Mouse (Mus musculus) intestine, embryonic 15.5 days (tissue): ENCODE data around the gene Hdac9. TPM values are rescaled to one million over a fixed set of nuclear protein-coding genes. Genes with fewer than 3 reads are reported as not detected.

Source experiments
- ATAC-seq: fragments of 200-750 bp; cut with Nextera tagmentation; 2 replicates; pipeline ENCODE4 v1.8.0; 2017; ENCODE audit warnings: moderate TSS enrichment, moderate library complexity
- H3K27ac ChIP-seq: fragments of 300-500 bp; sonication (generic); 2 replicates; pipeline ENCODE4 v1.5.1; 2015; ENCODE audit warnings: mild to moderate bottlenecking, inconsistent platforms
- H3K27me3 ChIP-seq: fragments of 300-500 bp; sonication (generic); replicated peaks from 2 replicates; pipeline ENCODE4 v1.6.1; 2015; ENCODE audit warnings: inconsistent platforms
- H3K36me3 ChIP-seq: fragments of 300-500 bp; sonication (generic); 2 replicates; pipeline ENCODE4 v1.6.1; 2015; ENCODE audit warnings: inconsistent platforms
- H3K4me1 ChIP-seq: fragments of 300-500 bp; sonication (generic); replicated peaks from 2 replicates; pipeline ENCODE4 v1.6.1; 2015; ENCODE audit warnings: inconsistent platforms
- H3K4me2 ChIP-seq: fragments of 300-500 bp; sonication (generic); replicated peaks from 2 replicates; pipeline ENCODE4 v1.6.1; 2015; ENCODE audit warnings: mild to moderate bottlenecking, inconsistent platforms
- H3K4me3 ChIP-seq: fragments of 300-500 bp; sonication (generic); replicated peaks from 2 replicates; pipeline ENCODE4 v1.5.1; 2015; ENCODE audit warnings: inconsistent platforms
- H3K9ac ChIP-seq: fragments of 300-500 bp; sonication (generic); 2 replicates; pipeline ENCODE4 v1.6.1; 2015; ENCODE audit warnings: inconsistent platforms
- H3K9me3 ChIP-seq: fragments of 300-500 bp; sonication (generic); 2 replicates; pipeline ENCODE4 v1.6.1; 2016; ENCODE audit warnings: inconsistent platforms
- WGBS: fragments of 180-500 bp; shearing (Covaris S2); methylation state at CpG from one replicate; pipeline ENCODE4 v1.1.7; 2015; 5-methylcytosine and 5-hydroxymethylcytosine counted together
- polyA plus RNA-seq: library from polyadenylated mRNA; unstranded; fragments of >200 nt; fragmentation: Nextera tagmentation; extraction: Ambion mirVana; gene quantifications from 2 replicates; pipeline ENCODE4 v1.2.1, GENCODE M21; 2015

Hdac9 gene
- polyA plus RNA-seq, 1 experiment from 2014 or later = 4.2 TPM

GRCm38 (mm10) chr12:34559001-34559400, 357.9 kb downstream of the Hdac9 start:
- no peak for ATAC-seq
- 44% methylated on average over 5 of the region's 5 CpGs for WGBS

GRCm38 (mm10) chr12:34554803-34555202, 362.1 kb downstream of the Hdac9 start:
- peak; percentile 51; the same call in 1 of the 2 replicates for ATAC-seq
- Histone ChIP-seq H3K27ac (no peak overlapping the region), H3K4me2 (no peak overlapping the region), H3K4me1 (no peaks in the 10 kb centered on the region), H3K9me3 (no peaks in the 10 kb centered on the region), H3K9ac (no peak overlapping the region), H3K36me3 (no peaks in the 10 kb centered on the region), H3K4me3 (no peak overlapping the region), H3K27me3 (no peaks in the 10 kb centered on the region)

More at GRCm38 (mm10) chr12:34559001-34559400, 357.9 kb downstream of the Hdac9 start:
- Histone ChIP-seq H3K27me3 (no peaks in the 10 kb centered on the region), H3K4me2 (no peak overlapping the region), H3K4me1 (no peaks in the 10 kb centered on the region), H3K9me3 (no peaks in the 10 kb centered on the region), H3K27ac (no peak overlapping the region), H3K36me3 (no peaks in the 10 kb centered on the region), H3K9ac (no peak overlapping the region), H3K4me3 (no peak overlapping the region)

GRCm38 (mm10) chr12:34550268-34550667, 366.6 kb downstream of the Hdac9 start:
- WGBS = 63% methylated on average over 9 of the region's 9 CpGs
- no peak overlapping the region for H3K4me2 ChIP-seq
- H3K4me3 ChIP-seq = no peak overlapping the region
- H3K4me1 ChIP-seq = no peaks in the 10 kb centered on the region
- H3K27ac ChIP-seq = no peak overlapping the region
- no peak overlapping the region for H3K9ac ChIP-seq
- H3K27me3 ChIP-seq = no peaks in the 10 kb centered on the region
- H3K9me3 ChIP-seq = no peaks in the 10 kb centered on the region
- ATAC-seq = no peak
- no peaks in the 10 kb centered on the region for H3K36me3 ChIP-seq

DNA sequence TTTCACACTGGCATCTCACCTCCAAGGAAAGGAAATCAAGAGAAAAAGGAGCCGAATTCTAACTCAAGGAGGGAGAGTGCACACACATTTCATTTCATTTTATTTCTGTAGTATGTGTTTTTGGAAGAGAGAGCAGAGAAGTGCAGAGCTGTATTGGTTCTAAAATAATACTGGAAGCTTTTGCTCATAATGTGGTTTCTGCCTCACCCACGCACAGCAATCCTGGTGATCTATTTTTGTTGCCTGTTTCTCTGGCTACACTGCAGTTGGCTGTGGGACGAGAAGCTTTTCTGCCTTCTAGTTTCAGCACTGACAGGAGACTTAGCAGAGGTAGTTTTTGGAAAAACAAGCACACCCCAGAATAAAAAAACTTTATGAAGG, 387.7 kb downstream of the Hdac9 start:
- no peak overlapping the region for H3K4me3 ChIP-seq
- H3K36me3 ChIP-seq = no peaks in the 10 kb centered on the region
- H3K4me1 ChIP-seq = no peaks in the 10 kb centered on the region; the same call in 1 of the 2 replicates
- ATAC-seq = no peak
- 0 out of 2 replicates have a peak overlapping the region, but pooled peaks have one; percentile 1 for H3K27ac ChIP-seq
- 33% methylated on average over 3 of the region's 3 CpGs for WGBS
- no peaks in the 10 kb centered on the region for H3K27me3 ChIP-seq
- H3K4me2 ChIP-seq = no peak overlapping the region
- no peak overlapping the region for H3K9ac ChIP-seq
- no peaks in the 10 kb centered on the region for H3K9me3 ChIP-seq

DNA sequence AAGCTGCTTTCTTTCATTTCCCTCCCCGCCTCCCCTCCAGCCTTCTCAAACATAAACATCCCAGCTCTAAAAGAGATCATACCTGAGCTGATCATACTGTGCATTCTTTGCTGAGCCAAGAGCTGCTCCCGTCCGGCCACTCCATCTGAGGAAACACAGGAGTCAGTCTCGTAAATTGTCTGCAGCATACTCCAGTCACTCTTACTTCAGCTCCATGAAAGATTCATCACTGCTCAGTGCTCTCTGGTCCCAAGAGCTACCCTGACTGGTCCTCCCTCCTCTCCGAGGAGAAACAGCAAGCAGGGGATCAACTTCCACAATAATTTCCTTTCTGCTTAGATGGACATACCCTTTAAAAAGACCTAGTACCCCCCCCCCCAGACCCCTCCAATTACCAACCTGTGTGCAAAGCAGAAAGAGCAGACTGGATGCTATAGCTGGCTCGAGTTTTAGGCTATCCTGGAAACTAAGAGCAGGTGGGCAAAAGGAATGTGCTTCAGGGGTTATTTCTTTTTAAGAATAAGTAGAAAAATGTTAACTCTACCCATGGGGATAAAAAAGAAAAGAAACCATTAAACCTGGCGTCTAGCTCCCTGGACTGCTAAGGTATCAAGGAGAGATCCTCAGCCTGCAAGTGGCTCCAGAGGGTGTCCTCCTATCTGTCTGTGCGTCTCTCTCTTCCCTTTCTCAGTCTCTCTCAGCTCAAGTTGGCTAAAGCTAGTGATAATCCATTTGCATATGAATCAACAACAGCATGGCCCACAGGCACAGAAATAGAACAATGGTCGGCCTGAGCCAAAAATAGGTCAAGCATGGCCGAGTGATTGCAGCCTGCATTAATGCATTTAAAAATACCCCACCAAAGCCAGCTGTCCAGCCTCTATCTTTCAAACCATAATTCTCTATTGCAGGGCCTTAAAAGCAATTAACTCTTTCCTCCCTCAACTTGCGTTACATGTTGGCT, 388.4 kb downstream of the Hdac9 start:
- Histone ChIP-seq H3K36me3 (no peaks in the 10 kb centered on the region), H3K27me3 (no peaks in the 10 kb centered on the region), H3K4me3 (0 out of 2 replicates have a peak overlapping the region, but pooled peaks have one; percentile 9), H3K9ac (no peak overlapping the region), H3K4me1 (no peaks in the 10 kb centered on the region; the same call in 1 of the 2 replicates), H3K27ac (0 out of 2 replicates have a peak overlapping the region, but pooled peaks have one; percentile 38), H3K4me2 (peak overlapping the region; percentile 35), H3K9me3 (no peaks in the 10 kb centered on the region)
- 19% methylated on average over 11 of the region's 11 CpGs for WGBS
- ATAC-seq = peak; percentile 67

GRCm38 (mm10) chr12:34527761-34528160, 389.1 kb downstream of the Hdac9 start:
- Histone ChIP-seq H3K4me1 (no peaks in the 10 kb centered on the region; the same call in 1 of the 2 replicates), H3K4me3 (0 out of 2 replicates have a peak overlapping the region, but pooled peaks have one; percentile 9), H3K36me3 (no peaks in the 10 kb centered on the region), H3K9me3 (no peaks in the 10 kb centered on the region), H3K27ac (peak overlapping the region; percentile 38; the same call in 1 of the 2 replicates), H3K4me2 (peak overlapping the region; percentile 35), H3K27me3 (no peaks in the 10 kb centered on the region), H3K9ac (no peak overlapping the region)
- WGBS = 28% methylated on average over 4 of the region's 4 CpGs
- no peak for ATAC-seq

GRCm38 (mm10) chr12:34521468-34521867, 395.4 kb downstream of the Hdac9 start:
- Histone ChIP-seq H3K4me2 (no peak overlapping the region), H3K4me3 (no peak overlapping the region), H3K4me1 (no peaks in the 10 kb centered on the region), H3K36me3 (no peaks in the 10 kb centered on the region), H3K9me3 (no peaks in the 10 kb centered on the region), H3K27me3 (no peaks in the 10 kb centered on the region), H3K9ac (no peak overlapping the region), H3K27ac (no peak overlapping the region)
- no peak for ATAC-seq
- WGBS = 73% methylated on average over 2 of the region's 2 CpGs

DNA sequence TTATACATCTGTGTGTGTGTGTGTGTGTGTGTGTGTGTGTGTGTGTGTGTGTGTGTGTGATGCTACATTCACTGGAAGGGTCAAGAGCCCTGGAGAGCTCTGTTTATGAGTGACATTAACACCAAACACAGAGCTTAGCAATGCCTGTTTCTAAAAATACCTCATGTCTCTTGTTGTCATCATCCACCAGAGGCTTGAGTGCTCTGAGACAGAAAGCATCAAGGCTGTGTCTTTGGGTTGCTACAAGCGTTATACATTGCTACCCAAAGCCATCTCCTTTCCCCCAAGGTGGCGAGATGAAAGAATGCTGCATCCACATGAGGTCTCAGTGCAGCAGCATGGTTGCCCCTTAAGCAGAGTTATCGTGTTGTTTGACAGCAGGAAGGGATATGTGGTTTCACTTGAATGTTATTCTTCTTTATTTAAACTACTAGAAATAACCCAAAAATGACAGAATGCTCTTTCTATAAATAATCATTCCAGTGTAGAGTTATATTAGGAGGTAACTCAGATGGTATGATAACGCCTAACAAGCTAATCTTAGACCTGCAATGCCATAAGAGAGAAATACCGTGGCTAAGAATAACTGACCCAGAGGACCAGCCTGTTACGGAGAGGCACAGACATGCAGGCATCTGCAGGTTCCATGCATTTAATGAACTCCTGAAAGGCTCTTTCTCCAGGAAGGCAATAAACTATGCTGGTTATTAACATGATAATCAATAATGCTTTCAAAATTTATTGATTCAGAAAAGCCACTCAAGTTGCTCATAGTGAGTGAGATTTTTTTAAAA, 399.9 kb downstream of the Hdac9 start:
- no peaks in the 10 kb centered on the region for H3K4me1 ChIP-seq
- ATAC-seq = no peak
- H3K27me3 ChIP-seq = no peaks in the 10 kb centered on the region
- no peak overlapping the region for H3K9ac ChIP-seq
- no peak overlapping the region for H3K27ac ChIP-seq
- H3K36me3 ChIP-seq = no peaks in the 10 kb centered on the region
- H3K4me2 ChIP-seq = no peak overlapping the region
- H3K9me3 ChIP-seq = no peaks in the 10 kb centered on the region
- 55% methylated on average over 6 of the region's 6 CpGs for WGBS
- no peak overlapping the region for H3K4me3 ChIP-seq

- no peak for ATAC-seq
- no peaks in the 10 kb centered on the region for H3K9me3 ChIP-seq
- H3K9ac ChIP-seq = no peak overlapping the region
- H3K4me2 ChIP-seq = no peak overlapping the region
- H3K4me3 ChIP-seq = no peak overlapping the region
- no peak overlapping the region for H3K27ac ChIP-seq
- 90% methylated on average over 1 of the region's 1 CpGs for WGBS
- H3K4me1 ChIP-seq = no peaks in the 10 kb centered on the region
- no peaks in the 10 kb centered on the region for H3K27me3 ChIP-seq
- no peaks in the 10 kb centered on the region for H3K36me3 ChIP-seq
Measured at GRCm38 (mm10) chr12:34506345-34506744, 410.6 kb downstream of the Hdac9 start.

GRCm38 (mm10) chr12:34498751-34499626, 417.9 kb downstream of the Hdac9 start:
- no peak for ATAC-seq
- Histone ChIP-seq H3K27ac (no peak overlapping the region), H3K27me3 (no peaks in the 10 kb centered on the region), H3K9ac (no peak overlapping the region), H3K4me2 (no peak overlapping the region), H3K4me1 (no peaks in the 10 kb centered on the region), H3K4me3 (no peak overlapping the region), H3K36me3 (no peaks in the 10 kb centered on the region), H3K9me3 (no peaks in the 10 kb centered on the region)
- 54% methylated on average over 9 of the region's 9 CpGs for WGBS

GRCm38 (mm10) chr12:34498331-34498730, 418.6 kb downstream of the Hdac9 start:
- 74% methylated on average over 8 of the region's 8 CpGs for WGBS
- no peak overlapping the region for H3K4me2 ChIP-seq
- H3K4me3 ChIP-seq = no peak overlapping the region
- no peaks in the 10 kb centered on the region for H3K36me3 ChIP-seq
- no peak overlapping the region for H3K27ac ChIP-seq
- H3K27me3 ChIP-seq = no peaks in the 10 kb centered on the region
- ATAC-seq = no peak
- no peaks in the 10 kb centered on the region for H3K4me1 ChIP-seq
- no peak overlapping the region for H3K9ac ChIP-seq
- no peaks in the 10 kb centered on the region for H3K9me3 ChIP-seq
